In genomic region chr2:35349184-35349583, GRCm38 (mm10) we compare ENCODE assay signal across 1 mouse cellular context.
TF ChIP-seq lines count a peak whose summit lies in the region.

No protein-coding gene starts in this region.

TF ChIP-seq in MEL, 35 proteins besides CTCF, POLR2A, EP300 and RAD21 (continued from another document):
- no peak for TF ChIP-seq ZNF384 (IDR thresholded peaks at IDR 0.05; ENCODE audit: low read depth, low read length)
- 0 out of 2 replicates have a peak, but pooled peaks have one; percentile 14 for TF ChIP-seq MYC (IDR thresholded peaks at IDR 0.05; ENCODE audit: low read depth, low read length)
- TF ChIP-seq UBTF (IDR thresholded peaks at IDR 0.05; ENCODE audit: borderline replicate concordance, insufficient read depth, low read depth, low read length), result no peak
- TF ChIP-seq SIN3A (IDR thresholded peaks at IDR 0.05; ENCODE audit: low read length), result peak; percentile 49; the same call in 1 of the 2 replicates
- TF ChIP-seq CHD2 (IDR thresholded peaks at IDR 0.05; ENCODE audit: low read length), result no peak
- no peak for TF ChIP-seq ZKSCAN1 (IDR thresholded peaks at IDR 0.05; ENCODE audit: low read depth, low read length)
- TF ChIP-seq POLR2AphosphoS2 (IDR thresholded peaks at IDR 0.05; ENCODE audit: low read length), result no peak
- TF ChIP-seq SMC3 (IDR thresholded peaks at IDR 0.05; ENCODE audit: low read depth, low read length), result peak; percentile 96
- no peak for TF ChIP-seq BHLHE40 (IDR thresholded peaks at IDR 0.05; ENCODE audit: borderline replicate concordance, low read depth, low read length)
TF ChIP-seq in MEL: peak in this region for 5.
